Mouse (Mus musculus) midbrain, embryonic 15.5 days (tissue): ENCODE measurements around the gene Mta3. TPM values are rescaled to one million over a fixed set of nuclear protein-coding genes. Genes with fewer than 3 reads are reported as not detected.

Source experiments
- ATAC-seq: fragments of 200-750 bp; cut with Nextera tagmentation; replicated peaks from 2 replicates; pipeline ENCODE4 v1.8.0; 2017; ENCODE audit warnings: moderate TSS enrichment
- H3K27ac ChIP-seq: fragments of 300-500 bp; sonication (generic); 2 replicates; pipeline ENCODE4 v1.5.1; 2015; ENCODE audit warnings: mild to moderate bottlenecking, inconsistent platforms
- H3K27me3 ChIP-seq: fragments of 300-500 bp; sonication (generic); replicated peaks from 2 replicates; pipeline ENCODE4 v1.6.1; 2015; ENCODE audit warnings: inconsistent platforms
- H3K36me3 ChIP-seq: fragments of 300-500 bp; sonication (generic); replicated peaks from 2 replicates; pipeline ENCODE4 v1.6.1; 2015; ENCODE audit warnings: inconsistent platforms
- H3K4me1 ChIP-seq: fragments of 300-500 bp; sonication (generic); 2 replicates; pipeline ENCODE4 v1.6.1; 2015; ENCODE audit warnings: inconsistent platforms
- H3K4me2 ChIP-seq: fragments of 300-500 bp; sonication (generic); 2 replicates; pipeline ENCODE4 v1.6.1; 2015; ENCODE audit warnings: inconsistent platforms, mild to moderate bottlenecking, moderate library complexity
- H3K4me3 ChIP-seq: fragments of 300-500 bp; sonication (generic); 2 replicates; pipeline ENCODE4 v1.5.1; 2015; ENCODE audit warnings: mild to moderate bottlenecking, inconsistent platforms
- H3K9ac ChIP-seq: fragments of 300-500 bp; sonication (generic); 2 replicates; pipeline ENCODE4 v1.6.1; 2015; ENCODE audit warnings: mild to moderate bottlenecking, inconsistent platforms
- H3K9me3 ChIP-seq: fragments of 300-500 bp; sonication (generic); 2 replicates; pipeline ENCODE4 v1.6.1; 2016; ENCODE audit warnings: inconsistent platforms
- WGBS: fragments of 180-500 bp; shearing (Covaris S2); methylation state at CpG from one replicate; pipeline ENCODE4 v1.1.7; 2015; ENCODE audit warnings: mixed read lengths; 5-methylcytosine and 5-hydroxymethylcytosine counted together
- polyA plus RNA-seq: library from polyadenylated mRNA; unstranded; fragments of >200 nt; fragmentation: Nextera tagmentation; extraction: Ambion mirVana; gene quantifications from 2 replicates; pipeline ENCODE4 v1.2.1, GENCODE M21; 2015

Gene Mta3
- polyA plus RNA-seq, 1 experiment from 2014 or later, result 32.9 TPM

GRCm38 (mm10) chr17:83710639-83711038, 4.7 kb downstream of the Mta3 start:
- Histone ChIP-seq H3K9me3 (no peaks in the 10 kb centered on the region), H3K4me1 (peaks cover 15% of the 10 kb centered on the region), H3K4me2 (no peak overlapping the region), H3K27me3 (no peaks in the 10 kb centered on the region), H3K27ac (no peak overlapping the region), H3K9ac (no peak overlapping the region), H3K36me3 (no peaks in the 10 kb centered on the region), H3K4me3 (no peak overlapping the region)
- 90% methylated on average over 8 of the region's 8 CpGs for WGBS
- ATAC-seq, result no peak

DNA sequence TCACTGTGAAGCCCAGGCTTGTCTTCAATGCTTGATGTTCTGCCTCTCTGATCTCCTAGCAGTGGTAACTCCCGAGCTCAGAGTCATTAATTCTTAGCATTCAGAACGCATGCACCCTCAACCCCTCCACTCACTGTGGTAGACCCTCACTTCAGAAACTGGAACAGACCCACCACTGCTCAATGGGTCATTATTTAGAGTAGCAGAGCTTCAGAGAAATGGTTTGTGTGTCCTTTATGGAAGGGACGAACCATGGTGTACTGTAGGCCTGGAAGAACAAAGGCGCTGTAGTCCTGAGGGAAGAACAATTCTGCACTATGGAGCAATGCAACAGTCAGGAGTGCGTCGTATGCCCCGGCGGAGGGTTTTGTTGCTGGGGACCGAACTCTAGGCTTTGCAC, 6.4 kb downstream of the Mta3 start:
- no peaks in the 10 kb centered on the region for H3K27me3 ChIP-seq
- 0 out of 2 replicates have a peak, but pooled peaks cover 5% of the 10 kb centered on the region for H3K4me1 ChIP-seq
- ATAC-seq, result no peak
- peaks cover 14% of the 10 kb centered on the region for H3K36me3 ChIP-seq
- no peak overlapping the region for H3K9ac ChIP-seq
- WGBS, result 88% methylated on average over 9 of the region's 9 CpGs
- no peak overlapping the region for H3K4me3 ChIP-seq
- H3K4me2 ChIP-seq, result no peak overlapping the region
- H3K9me3 ChIP-seq, result no peaks in the 10 kb centered on the region
- H3K27ac ChIP-seq, result no peak overlapping the region

DNA sequence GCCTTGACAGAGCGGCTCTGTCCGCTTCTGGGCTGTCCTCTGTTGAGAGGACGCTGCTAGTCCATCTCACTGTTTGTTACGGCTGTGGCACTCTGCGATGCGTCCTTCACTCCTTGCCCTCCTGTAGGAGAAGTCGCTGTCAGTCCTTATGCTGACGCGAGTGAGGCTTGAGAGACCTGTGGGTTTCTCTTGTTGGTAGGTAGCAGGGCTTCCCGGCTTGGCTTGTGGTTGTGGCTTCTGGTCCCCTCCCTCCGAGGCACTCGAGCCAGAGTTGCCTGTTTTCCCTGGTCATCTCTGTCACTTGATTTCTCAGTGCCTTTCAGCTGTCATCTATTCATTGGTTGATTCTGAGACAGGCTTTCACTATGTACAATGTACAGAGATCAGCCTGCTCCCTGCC, 14.5 kb downstream of the Mta3 start:
- no peak overlapping the region for H3K4me3 ChIP-seq
- H3K9me3 ChIP-seq, result no peaks in the 10 kb centered on the region
- H3K36me3 ChIP-seq, result peaks cover 18% of the 10 kb centered on the region
- 88% methylated on average over 12 of the region's 12 CpGs for WGBS
- no peak overlapping the region for H3K4me2 ChIP-seq
- H3K9ac ChIP-seq, result no peak overlapping the region
- no peak overlapping the region for H3K27ac ChIP-seq
- no peaks in the 10 kb centered on the region for H3K4me1 ChIP-seq
- no peaks in the 10 kb centered on the region for H3K27me3 ChIP-seq
- ATAC-seq, result no peak

- 98% methylated on average over 10 of the region's 10 CpGs for WGBS
- no peak for ATAC-seq
Observed at GRCm38 (mm10) chr17:83721157-83721556, 15.2 kb downstream of the Mta3 start.

GRCm38 (mm10) chr17:83723064-83723463, 17.1 kb downstream of the Mta3 start:
- no peaks in the 10 kb centered on the region for H3K9me3 ChIP-seq
- no peak overlapping the region for H3K9ac ChIP-seq
- H3K4me2 ChIP-seq, result no peak overlapping the region
- 65% methylated on average over 9 of the region's 9 CpGs for WGBS
- H3K27me3 ChIP-seq, result no peaks in the 10 kb centered on the region
- H3K4me3 ChIP-seq, result no peak overlapping the region
- no peaks in the 10 kb centered on the region; the same call in 1 of the 2 replicates for H3K36me3 ChIP-seq
- H3K4me1 ChIP-seq, result no peaks in the 10 kb centered on the region
- no peak for ATAC-seq
- no peak overlapping the region for H3K27ac ChIP-seq

More at GRCm38 (mm10) chr17:83721157-83721556, 15.2 kb downstream of the Mta3 start:
- no peak overlapping the region for H3K4me3 ChIP-seq
- no peaks in the 10 kb centered on the region for H3K9me3 ChIP-seq
- no peak overlapping the region for H3K4me2 ChIP-seq
- H3K9ac ChIP-seq, result no peak overlapping the region
- no peaks in the 10 kb centered on the region for H3K4me1 ChIP-seq
- H3K27me3 ChIP-seq, result no peaks in the 10 kb centered on the region
- H3K36me3 ChIP-seq, result peaks cover 14% of the 10 kb centered on the region; the same call in 1 of the 2 replicates
- no peak overlapping the region for H3K27ac ChIP-seq

DNA sequence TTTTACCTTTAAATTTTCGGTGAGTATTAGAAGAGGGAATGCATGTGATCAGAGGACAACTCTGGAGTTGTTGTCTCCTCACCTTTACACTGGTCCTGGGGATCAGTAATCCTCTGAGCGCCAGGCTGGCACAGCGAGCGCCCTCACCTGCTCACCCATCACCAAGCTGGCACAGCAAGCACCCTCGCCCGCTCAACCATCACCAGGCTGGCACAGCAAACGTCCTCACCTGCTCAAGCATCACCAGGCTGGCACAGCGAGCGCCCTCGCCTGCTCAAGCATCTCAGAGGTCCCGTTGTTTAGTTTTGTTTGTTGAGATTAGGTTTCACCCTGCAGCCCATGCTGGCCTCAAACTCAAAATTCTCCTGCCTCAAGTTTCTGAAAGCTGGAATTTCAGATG, 20.5 kb downstream of the Mta3 start:
- Histone ChIP-seq H3K27me3 (no peaks in the 10 kb centered on the region), H3K4me3 (no peak overlapping the region), H3K4me2 (no peak overlapping the region), H3K27ac (no peak overlapping the region), H3K4me1 (no peaks in the 10 kb centered on the region), H3K36me3 (no peaks in the 10 kb centered on the region), H3K9me3 (no peaks in the 10 kb centered on the region), H3K9ac (no peak overlapping the region)
- 94% methylated on average over 11 of the region's 11 CpGs for whole genome bisulfite sequencing
- ATAC-seq, result no peak

- no peak overlapping the region for H3K4me2 ChIP-seq
- no peaks in the 10 kb centered on the region for H3K4me1 ChIP-seq
- 89% methylated on average over 4 of the region's 4 CpGs for WGBS
- H3K4me3 ChIP-seq, result no peak overlapping the region
- no peak overlapping the region for H3K27ac ChIP-seq
- no peak overlapping the region for H3K9ac ChIP-seq
- H3K27me3 ChIP-seq, result no peaks in the 10 kb centered on the region
- ATAC-seq, result no peak
- no peaks in the 10 kb centered on the region for H3K9me3 ChIP-seq
- H3K36me3 ChIP-seq, result no peaks in the 10 kb centered on the region
Observed at GRCm38 (mm10) chr17:83727707-83728106, 21.7 kb downstream of the Mta3 start.

- no peak overlapping the region for H3K27ac ChIP-seq
- no peaks in the 10 kb centered on the region for H3K36me3 ChIP-seq
- no peak overlapping the region for H3K4me2 ChIP-seq
- ATAC-seq, result no peak
- H3K4me1 ChIP-seq, result no peaks in the 10 kb centered on the region
- no peaks in the 10 kb centered on the region for H3K9me3 ChIP-seq
- 97% methylated on average over 9 of the region's 9 CpGs for WGBS
- H3K9ac ChIP-seq, result no peak overlapping the region
- H3K4me3 ChIP-seq, result no peak overlapping the region
- H3K27me3 ChIP-seq, result no peaks in the 10 kb centered on the region
Observed at GRCm38 (mm10) chr17:83729029-83729428, 23.1 kb downstream of the Mta3 start.

GRCm38 (mm10) chr17:83730123-83730522, 24.2 kb downstream of the Mta3 start:
- no peak for ATAC-seq
- H3K9me3 ChIP-seq, result no peaks in the 10 kb centered on the region
- no peak overlapping the region for H3K9ac ChIP-seq
- H3K4me2 ChIP-seq, result no peak overlapping the region
- no peak overlapping the region for H3K27ac ChIP-seq
- no peak overlapping the region for H3K4me3 ChIP-seq
- H3K4me1 ChIP-seq, result no peaks in the 10 kb centered on the region
- no peaks in the 10 kb centered on the region for H3K27me3 ChIP-seq
- H3K36me3 ChIP-seq, result no peaks in the 10 kb centered on the region
- WGBS, result 94% methylated on average over 6 of the region's 6 CpGs

DNA sequence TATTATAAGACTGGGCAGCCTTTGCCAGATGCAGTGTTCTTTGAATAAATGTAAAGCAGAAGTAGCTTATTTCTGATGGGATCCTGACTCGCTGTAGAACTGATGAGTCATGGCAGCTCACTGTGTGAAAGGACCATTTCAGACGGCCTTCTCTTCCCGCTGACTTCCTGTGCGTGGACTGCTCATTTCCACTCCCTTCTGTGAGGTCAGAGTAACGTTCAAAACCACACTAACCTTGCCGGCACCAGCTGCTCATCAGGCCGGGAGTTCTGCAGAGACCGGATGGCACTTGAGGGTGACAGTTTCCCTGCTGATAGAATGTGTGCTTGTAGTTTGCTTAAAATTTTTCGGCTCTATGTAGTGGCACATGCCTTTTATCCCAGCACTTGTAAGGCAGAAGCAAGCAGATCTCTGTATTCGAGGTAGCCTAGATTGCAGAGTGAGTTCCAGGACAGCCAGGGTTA, 26.2 kb downstream of the Mta3 start:
- no peaks in the 10 kb centered on the region for H3K9me3 ChIP-seq
- H3K4me2 ChIP-seq, result no peak overlapping the region
- no peak overlapping the region for H3K27ac ChIP-seq
- no peaks in the 10 kb centered on the region for H3K27me3 ChIP-seq
- ATAC-seq, result no peak
- 73% methylated on average over 10 of the region's 10 CpGs for WGBS
- no peaks in the 10 kb centered on the region for H3K36me3 ChIP-seq
- no peak overlapping the region for H3K9ac ChIP-seq
- H3K4me1 ChIP-seq, result no peaks in the 10 kb centered on the region
- no peak overlapping the region for H3K4me3 ChIP-seq

DNA sequence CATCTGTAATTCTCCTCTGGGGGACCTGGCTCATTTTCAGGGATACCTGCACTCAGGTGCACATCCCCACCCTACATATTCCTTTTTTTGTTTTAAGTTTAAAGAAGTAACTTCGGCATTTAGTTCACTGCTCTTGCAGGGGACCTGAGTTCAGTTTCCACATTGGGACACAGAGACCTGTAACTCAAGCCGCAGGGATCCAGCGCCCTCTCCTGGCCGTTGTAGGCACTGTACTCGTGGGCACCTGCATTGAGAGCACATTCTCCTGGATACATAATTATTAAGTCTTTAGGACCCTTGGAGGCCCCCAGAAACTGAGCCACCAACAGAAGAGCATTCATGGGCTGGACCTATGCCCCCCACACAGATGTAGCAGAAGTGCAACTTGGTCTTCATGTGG, 26.8 kb downstream of the Mta3 start:
- no peaks in the 10 kb centered on the region for H3K9me3 ChIP-seq
- ATAC-seq, result no peak
- H3K4me2 ChIP-seq, result no peak overlapping the region
- WGBS, result 41% methylated on average over 5 of the region's 5 CpGs
- no peaks in the 10 kb centered on the region for H3K36me3 ChIP-seq
- H3K27me3 ChIP-seq, result no peaks in the 10 kb centered on the region
- H3K27ac ChIP-seq, result no peak overlapping the region
- H3K4me3 ChIP-seq, result no peak overlapping the region
- no peaks in the 10 kb centered on the region for H3K4me1 ChIP-seq
- no peak overlapping the region for H3K9ac ChIP-seq

DNA sequence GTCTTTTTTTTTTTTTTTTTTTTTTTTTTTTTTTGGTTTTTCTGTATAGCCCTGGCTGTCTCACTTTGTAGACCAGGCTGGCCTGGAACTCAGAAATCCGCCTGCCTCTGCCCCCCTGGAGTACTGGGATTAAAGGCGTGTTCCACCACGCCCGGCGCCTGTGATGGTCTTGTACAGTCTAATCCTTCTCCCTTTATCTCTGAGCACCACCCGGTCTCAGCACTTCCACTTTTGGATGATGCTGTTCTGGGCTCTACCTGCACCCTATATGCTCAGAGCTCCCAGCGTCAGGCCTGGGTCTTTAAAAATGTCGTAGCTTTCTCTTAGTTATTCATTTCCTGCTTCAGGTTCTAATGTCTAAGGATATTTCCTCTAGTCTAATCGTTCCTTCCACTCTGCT, 30.7 kb downstream of the Mta3 start:
- H3K27me3 ChIP-seq, result no peaks in the 10 kb centered on the region
- WGBS, result 95% methylated on average over 9 of the region's 9 CpGs
- no peaks in the 10 kb centered on the region for H3K4me1 ChIP-seq
- no peaks in the 10 kb centered on the region for H3K9me3 ChIP-seq
- H3K27ac ChIP-seq, result no peak overlapping the region
- H3K9ac ChIP-seq, result no peak overlapping the region
- H3K4me3 ChIP-seq, result no peak overlapping the region
- no peak for ATAC-seq
- H3K4me2 ChIP-seq, result no peak overlapping the region
- no peaks in the 10 kb centered on the region; the same call in 1 of the 2 replicates for H3K36me3 ChIP-seq

DNA sequence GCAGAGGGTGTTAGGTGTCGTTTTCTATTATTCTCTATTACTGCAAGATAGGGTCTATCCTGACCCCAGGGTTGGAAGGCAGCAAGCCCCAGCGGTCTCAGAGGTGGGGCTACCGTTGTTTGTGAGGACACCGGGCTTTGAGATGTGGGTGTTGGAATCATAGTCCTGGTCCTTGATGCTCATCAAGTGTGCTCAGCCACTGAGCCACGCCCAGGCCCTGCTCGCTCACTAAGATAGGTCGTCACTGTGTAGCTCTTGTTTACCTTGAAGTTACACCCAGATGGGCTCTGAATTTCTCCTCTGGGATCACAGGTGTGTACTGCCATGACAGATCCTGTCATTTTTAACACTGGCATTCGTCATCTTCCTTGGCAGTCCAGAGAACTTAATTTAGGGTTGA, 31.8 kb downstream of the Mta3 start:
- no peak overlapping the region for H3K27ac ChIP-seq
- H3K4me1 ChIP-seq, result no peaks in the 10 kb centered on the region
- H3K4me2 ChIP-seq, result no peak overlapping the region
- no peak for ATAC-seq
- no peaks in the 10 kb centered on the region for H3K9me3 ChIP-seq
- H3K36me3 ChIP-seq, result no peaks in the 10 kb centered on the region; the same call in 1 of the 2 replicates
- 91% methylated on average over 8 of the region's 8 CpGs for WGBS
- H3K27me3 ChIP-seq, result no peaks in the 10 kb centered on the region
- no peak overlapping the region for H3K4me3 ChIP-seq
- no peak overlapping the region for H3K9ac ChIP-seq
